Mouse (Mus musculus) Muller cell, postnatal 12 days (primary cell): Measurements from ENCODE around the gene Ehf.

ENCODE experiments used
- DNase-seq: peaks from one replicate; pipeline ENCODE4 v3.0.0-alpha.2; 2015; ENCODE audit errors: inconsistent ontology term

Ehf gene

DNA sequence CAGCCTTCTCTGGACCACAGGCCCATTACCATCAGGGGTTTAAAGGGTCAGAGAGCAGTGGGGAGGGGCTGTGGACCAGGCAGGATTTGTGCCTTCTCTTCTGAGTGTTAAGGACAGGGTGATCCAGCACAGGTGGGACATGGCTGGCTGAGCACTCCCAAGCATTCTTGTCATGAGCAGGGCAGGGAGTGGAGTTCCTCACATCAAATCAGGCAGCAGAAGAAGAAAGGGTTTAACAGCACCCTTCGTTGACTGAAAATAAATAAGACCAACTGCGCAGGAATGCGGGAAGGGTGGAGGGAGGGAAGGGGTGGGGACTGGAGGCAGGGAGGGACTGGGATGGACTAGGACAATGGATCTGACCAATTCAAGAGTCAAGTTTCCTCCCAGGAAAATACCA lies 8.6 kb downstream of the Ehf start:
- peak; percentile 86 for DNase-seq

DNA sequence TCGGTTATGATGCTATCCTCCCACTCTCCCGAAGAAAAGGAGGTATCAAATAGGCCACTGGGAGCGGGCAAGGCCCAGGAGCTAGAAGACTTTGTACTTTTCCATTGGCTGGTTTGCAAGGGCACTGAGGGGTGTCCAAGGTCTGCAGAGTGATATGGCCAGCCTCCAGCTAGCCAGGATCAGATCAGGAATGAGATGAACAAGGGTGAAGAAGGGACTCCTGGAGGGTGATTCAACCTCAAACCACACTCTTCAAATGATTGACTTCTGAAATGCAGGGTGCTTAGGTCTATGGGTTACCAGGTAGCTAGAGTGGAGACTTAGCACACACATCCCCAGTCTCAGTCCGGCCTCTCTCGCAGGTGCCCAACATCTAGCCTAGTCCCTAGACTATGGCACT lies 9.3 kb downstream of the Ehf start:
- no peak for DNase-seq

DNA sequence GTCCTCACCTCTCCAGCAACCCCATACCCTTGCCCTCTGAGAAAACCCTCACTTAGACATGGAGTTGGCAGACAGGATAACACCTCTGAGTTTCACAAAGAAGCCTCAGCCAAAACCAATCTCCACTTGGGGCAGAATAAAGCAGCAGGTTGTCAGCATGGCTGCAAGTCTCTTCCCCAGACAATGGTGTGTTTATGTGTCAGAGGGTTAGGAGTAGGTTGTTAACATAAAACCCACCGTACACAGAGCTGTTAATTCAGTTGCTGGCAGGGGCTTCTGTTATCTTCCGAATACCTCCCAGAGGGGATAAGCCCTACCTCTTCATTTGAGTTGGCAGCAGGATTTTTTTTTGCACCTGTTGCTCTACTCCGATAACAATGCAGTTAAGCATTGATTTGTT lies 9.9 kb downstream of the Ehf start:
- DNase-seq = no peak

DNA sequence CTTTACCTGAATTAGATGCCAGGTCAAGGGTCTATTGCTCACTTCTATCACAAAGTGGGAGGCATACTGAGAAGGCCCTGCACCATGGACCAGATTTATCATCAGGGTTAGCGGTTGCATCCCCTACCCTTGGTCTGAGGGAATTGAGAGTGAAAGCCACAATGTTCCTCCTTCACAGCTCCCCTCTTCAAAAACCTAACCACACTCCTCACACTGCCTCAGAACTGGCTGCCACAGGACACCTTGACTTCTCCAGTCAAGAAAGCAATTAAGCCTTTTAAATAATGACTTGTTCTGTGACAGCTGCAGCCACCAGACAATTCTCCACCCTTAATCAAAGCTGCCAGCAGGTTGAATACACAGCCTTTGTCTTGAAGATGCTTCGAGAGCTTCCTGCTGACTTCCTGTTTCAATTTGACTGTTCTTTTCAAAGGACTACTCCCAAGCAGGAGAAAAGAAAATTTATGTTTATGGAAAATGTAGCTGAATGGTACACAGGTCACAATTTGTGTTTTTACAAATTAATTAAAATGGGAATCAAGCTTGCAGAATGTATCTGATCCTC lies 12.3 kb downstream of the Ehf start:
- no peak for DNase-seq

DNA sequence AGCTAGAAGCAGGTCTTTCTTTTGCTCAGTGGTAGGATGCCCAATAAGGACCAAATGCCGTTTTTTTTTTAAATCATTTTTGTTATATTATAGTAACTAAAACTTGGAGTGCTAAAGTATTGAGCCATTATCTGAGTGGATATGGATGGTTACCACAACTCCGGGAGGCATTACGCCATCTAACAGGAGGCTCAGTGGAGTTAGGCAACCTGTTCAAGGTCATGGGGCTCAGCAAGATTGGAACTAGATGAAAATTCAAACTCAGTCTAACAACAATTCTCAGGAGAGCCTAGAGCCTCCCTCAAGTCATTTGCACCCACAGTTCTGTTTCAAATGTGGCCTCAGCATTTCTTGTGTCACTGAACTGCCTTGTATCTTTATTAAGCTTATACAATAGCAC lies 12.9 kb downstream of the Ehf start:
- no peak for DNase-seq

DNA sequence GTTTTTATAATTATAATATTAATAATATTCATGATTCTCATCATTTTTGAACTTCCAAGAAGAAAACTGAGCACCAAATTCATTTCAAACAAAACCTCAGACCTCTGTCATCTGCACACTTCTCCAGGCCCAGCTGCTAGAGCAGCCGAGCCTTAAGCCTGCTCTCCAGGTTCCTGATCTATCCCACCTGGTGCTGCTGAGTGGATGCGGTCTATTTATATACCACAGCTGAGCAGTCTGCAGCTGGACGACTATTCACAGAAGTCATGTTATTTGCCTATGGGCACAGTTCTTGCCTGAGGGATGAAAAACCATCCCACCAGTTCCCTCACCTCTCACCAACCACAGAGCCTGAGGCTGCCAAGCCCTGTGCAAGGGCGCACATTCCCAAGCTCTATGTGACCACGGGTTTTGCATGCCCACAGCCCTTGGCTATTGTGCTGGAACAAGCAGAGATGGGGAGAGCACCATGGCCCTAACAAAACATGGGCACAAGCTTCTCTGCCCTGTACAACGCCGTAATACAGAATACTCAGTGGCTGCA lies 13.6 kb downstream of the Ehf start:
- peak; percentile 60 for DNase-seq

DNA sequence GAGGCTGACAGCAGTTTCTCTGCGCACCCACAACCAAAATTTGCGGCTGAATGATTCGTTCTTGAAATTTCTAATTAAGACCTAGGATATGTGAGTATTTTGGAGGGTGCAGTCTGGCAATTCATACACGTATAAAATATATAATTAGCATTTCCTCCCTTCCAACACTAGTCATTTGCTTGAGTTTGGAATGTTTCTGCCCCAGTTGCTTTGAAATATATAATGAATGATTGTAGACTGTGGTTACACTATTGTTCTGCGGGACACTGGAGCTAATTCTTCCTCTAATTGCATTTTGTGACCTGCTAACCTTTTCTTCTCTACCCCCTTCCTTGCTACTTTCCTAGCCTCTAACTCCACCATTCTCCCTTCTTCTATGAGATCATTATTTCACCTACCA lies 15.4 kb downstream of the Ehf start:
- peak; percentile 94 for DNase-seq

DNA sequence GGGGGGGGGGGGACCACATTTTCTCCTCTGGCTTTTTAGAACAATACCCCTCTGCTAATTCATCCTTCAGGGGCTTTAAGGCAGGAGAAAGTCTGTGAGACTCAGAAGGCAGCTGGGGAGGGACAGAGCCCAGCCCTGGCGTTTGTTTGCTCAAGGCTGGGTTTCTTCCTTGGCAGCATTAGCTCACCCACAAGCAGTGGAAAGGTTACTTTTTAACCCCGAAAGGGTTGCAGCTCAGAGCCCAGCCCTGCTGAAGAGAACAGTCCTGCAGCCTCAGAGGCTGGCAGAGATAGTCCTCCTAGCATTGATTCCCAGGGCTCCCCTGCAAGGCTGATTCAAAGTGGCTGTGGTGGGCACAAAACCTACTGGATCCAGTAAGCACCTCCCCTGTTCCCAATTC lies 17.5 kb downstream of the Ehf start:
- no peak for DNase-seq

DNA sequence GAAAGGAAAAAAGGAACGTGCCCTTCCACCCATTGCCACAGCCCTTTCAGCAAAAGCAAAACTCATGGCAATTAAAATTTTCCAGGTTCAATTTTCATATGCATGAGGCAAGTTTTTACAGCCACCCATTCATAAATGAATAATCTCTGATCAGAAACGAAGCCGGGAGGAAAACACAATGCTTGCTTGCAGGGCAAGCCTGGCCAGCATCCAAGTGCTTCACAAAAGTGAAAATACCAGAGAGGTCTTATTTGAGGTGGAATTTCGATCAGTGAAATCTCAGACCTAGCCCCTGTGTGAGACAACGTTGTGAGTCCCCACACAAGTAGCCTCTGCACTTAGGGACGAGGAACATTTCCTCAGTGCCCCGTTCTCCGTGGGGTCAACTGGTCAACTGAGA lies 19.3 kb downstream of the Ehf start:
- peak; percentile 67 for DNase-seq

DNA sequence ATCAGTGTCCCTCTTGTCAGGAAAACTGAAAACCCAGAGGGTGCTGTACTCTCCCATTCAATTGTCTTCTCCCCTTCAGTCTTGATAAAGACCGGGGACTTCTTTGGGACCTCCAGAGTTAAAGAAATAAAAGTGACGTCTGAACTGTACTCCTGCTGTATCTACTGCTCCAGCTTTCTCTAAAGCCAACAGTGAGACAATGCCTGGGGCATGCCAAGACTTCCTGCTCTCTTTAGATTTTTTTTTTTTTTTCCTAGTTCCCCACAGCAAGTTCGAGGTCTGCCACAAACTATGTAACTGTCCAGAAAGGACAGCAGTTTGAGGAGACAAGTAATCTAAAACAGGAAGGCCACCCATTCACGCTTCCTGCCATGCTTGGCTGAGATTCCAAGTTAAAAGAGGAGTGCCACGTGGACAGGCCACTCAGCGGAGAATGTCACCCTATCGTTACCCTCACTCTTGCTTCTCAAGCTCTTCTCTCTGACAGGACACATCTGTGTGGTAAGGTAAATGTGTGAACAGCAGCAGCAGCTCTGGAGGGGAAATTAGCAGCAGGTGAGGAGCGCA lies 20.8 kb downstream of the Ehf start:
- no peak for DNase-seq

DNA sequence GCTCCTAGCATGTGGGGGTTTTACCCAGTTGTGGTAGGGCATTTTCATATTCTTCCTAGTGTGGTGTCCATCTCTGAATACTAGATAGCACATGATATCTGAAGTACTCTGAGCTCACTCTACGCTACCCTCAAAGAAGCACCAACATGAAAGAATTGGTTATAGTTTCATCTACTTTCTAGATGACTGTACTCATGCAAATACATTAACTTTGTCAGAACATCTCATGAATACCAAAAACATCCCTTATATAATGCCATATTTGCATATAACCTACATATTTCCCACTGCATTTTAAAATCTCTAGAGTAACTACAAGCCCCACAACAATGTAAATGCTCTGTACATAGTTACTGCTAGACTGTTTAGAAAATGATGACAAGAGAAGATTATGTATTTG lies 23.2 kb downstream of the Ehf start:
- no peak for DNase-seq

DNA sequence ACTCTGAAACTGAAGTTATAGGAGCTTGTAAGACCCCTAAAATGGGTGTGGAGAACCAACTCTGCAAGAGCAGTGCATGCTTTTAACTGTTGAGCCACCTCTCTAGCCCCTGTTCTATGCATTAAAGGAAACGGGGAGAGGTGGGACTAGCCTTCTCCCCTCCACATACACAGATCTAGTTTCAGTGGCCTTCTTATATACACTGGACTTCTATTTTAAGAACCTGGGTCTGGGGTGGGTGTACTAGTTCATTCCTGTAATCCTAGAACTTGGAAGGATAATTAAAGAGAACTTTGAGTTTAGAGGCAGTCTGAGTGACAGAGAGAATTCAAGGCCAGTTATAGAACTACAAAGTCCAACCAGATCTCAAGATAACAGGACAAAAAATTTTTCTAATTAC lies 24.6 kb downstream of the Ehf start:
- DNase-seq = no peak

DNA sequence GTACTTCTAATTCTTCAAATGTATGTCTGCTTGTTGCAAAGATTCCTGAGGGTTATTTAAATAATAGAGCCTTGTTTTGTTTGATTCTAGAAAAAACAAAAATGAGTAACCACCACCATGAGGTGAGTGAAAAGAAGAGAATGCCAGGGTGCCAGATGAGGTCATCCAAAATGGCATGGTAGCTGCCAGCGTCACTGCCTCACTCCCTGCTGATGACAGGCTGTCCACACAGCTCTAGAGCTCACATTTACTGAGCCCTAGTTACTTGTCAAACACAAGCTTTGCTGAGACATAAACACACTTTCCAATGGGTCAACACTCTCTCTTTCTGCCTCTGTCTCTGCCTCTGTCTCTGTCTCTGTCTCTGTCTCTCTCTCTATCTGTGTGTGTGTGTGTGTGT lies 25.3 kb downstream of the Ehf start:
- no peak for DNase-seq

DNA sequence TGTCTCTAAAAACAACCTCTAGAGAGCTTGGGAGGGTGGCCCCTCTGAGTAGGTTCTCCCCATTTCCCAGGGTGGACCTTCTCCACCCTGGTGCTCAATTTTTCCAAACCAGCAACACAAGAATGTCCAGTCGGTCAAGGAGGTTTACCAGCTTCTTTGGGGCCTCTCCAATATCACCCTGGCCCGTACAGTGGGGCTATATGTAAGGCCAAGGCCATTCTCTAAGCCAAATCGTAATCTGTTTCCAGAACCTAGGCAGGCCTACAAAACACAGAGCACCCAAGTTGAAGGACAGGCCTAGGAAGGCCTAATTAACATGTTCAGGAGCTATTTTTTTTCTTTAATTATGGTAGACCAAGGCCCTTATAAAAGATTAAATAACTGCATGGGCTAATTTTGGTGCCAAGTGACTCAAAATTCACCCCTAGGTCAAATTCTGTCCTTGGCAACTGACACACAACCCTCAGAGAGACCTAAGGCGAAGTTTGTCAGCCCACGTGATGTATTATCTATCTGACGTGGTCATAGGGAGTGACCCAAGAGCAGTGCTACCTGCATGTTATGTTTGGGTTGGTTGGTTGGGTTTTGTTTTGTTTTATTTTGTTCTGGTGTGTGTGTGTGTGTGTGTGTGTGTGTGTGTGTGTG lies 27.6 kb downstream of the Ehf start:
- no peak for DNase-seq

DNA sequence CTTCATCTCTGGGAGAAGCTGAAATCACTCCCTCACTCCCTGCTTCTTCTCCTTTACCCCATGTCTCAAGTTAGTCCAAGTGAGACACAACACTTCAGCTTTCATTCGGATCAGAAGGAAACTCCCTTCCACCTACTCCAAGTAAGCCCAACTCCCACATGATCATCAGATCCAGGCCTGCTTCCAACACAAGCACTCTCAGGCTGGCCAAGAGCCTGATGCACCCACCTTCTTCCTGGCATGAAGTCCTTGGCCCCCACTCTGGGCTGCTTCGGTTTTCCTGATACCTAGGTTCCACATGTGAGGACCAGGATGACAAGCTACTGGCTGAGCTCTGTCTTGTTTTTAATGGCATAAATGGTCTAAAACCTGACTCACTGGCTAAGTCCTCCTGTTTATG lies 28.3 kb downstream of the Ehf start:
- DNase-seq = no peak

DNA sequence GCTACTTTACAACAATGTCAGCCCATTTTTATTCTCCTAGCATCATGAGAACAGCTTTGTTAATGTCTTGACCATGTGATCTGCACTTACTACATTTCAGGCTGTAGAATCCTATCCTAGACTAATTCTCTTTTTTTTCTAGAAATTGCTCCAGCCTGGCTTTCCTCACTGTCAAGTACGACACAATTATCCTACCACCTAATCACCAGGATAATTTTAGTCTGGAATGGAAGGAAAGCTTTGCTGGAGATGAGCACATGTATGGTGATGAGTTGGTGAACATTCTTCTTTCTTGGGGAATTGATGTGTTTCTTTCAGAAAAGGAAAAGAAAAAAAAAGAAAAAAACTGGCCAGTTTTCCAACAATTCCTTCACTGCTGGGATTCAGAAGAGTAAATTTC lies 28.8 kb downstream of the Ehf start:
- DNase-seq = no peak

DNA sequence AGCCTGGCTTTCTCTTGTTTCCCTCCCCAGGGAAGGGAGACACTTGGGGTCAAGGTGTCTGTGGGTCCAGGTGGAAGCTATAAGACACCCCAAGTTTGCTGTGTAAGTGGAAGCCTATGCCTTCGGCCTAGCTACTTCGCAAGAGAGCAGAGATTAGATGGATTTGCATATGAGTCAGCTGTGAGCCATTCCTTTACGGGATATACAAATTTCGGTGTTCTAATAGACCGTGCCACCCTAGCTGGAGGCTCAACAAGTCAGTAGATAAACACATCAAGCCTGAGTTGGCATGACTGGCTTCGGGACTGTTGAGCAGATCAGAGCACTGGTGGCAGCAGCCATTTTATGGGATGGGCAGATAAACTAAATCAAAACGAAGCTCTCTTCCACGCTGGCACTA lies 31.6 kb downstream of the Ehf start:
- no peak for DNase-seq

DNA sequence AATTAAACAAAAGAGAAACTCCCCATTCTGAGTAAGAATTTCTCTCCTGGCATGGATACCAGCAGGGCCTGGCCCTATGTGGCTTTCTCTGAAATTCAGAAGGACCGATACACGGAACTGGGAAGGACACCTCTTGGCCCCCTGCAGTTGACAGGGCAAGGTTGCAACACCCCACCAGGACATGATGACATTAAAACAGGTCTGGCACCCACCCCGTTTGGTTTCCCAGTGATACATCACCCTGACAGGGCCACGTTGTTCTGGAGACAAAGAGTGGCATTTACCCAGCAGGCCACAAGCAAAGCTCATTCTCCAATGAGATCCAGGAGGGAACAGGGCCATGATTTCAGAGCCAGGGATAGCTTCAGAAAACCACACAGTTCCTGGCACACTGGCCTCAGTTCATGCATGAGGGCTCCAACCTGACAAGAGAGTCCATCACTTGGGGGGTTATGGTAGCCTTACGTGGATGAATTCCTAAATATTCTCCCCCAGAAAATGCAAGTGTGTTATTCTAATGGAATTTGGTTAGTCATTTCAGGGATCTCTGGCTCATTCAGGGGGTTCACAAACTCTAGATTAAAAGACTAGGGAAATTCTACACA lies 32.4 kb downstream of the Ehf start:
- peak; percentile 77 for DNase-seq

DNA sequence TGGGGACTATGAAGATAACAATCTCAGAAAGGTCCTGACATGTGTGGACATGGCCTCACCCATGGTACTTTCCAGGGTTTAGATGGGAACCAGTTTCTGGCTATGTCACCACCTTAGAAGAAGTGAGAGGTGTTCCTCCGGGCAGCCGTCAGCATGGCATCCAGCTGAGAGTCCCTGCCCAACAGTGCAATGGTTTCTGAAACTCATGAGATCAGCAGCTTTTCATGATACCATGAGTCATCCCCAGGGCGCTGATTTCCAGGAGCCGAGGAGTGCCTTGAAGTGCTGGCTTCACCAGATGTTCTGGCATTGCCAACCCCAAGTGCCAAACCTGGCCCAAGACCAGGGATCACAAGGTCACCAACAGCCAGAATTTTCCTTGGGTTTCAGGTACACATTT lies 64.0 kb downstream of the Ehf start:
- no peak for DNase-seq

DNA sequence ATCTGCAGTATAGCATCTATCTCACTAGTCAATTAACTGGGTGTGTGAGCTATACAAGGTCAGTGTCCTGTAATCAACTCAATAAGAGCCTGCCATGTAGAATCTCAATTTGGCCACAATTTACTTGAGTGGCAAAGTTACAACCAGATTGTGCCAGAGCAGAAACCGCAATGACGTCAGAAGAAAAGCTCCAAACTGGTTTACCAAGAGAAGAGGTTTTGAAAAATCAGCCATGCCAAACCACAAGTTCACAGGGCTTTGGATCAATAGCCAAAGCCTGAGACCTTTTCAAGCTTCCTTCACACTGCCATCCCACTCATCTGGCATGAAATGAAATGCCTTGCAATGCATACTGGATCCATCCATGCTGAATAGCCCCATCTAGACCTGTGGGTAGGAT lies 76.3 kb downstream of the Ehf start:
- peak; percentile 83 for DNase-seq

DNA sequence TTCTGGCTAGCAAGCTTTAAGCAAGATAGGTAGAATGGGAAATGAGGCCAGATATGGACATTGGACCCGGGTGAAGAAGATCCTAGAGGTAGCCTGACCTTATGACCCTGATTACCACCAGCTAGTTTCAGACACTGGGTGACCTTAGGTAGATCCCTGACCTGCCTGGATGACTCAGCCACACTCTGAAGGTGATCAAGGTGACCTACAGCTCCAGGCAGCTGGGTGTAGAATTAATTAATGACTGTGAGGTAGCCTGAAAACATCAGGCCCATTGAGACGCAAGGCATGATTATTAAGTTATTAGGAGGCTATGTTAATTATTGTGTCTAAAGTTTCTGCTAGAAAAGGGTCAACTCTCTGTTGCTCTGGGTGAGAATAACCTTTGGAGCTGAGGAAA lies 82.2 kb downstream of the Ehf start:
- DNase-seq = no peak

DNA sequence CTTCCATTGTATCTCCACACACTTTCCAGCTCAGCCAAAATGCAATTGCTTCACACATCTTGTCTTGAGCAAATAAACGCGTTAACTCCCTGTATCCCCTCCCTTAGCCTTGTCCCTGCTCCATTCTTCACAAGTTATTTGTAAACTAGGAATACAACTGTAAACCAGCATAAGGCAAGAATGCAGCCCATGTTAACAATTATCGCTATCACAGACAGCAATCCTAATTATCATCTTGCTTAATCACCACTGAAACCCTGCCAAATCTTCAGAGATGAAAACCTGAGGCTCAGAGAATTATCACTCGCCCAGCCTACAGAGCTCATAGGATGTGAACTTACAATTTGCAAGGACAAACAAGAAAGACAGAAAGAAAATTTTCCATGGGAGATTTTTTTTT lies 84.8 kb downstream of the Ehf start:
- DNase-seq = peak; percentile 60

DNA sequence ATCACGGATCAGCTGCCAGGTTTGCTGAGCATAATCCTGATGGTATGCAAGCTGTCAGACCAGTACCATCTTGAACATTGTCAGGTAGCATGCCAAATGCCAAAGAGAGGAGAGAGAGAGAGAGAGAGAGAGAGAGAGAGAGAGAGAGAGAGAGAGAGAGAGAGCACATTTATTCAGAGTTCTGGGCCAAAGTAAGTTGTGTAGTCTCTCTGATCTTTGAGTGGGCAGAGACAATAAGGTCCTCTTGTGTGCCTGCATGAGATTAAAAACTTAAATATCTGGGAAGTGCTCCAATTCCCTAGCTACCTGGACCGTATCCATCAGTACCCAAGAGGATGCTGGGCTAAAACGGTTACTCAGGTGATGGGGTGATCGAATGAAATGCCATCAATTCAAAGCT lies 87.3 kb downstream of the Ehf start:
- DNase-seq = no peak
